Mouse (Mus musculus): ENCODE results near the gene Gzmb.
"Not testable (repeated sequence)": the region's sequence is repeated elsewhere in the genome, so short reads cannot be mapped to it uniquely, and the experiment has no call there.

The Gzmb gene

DNA sequence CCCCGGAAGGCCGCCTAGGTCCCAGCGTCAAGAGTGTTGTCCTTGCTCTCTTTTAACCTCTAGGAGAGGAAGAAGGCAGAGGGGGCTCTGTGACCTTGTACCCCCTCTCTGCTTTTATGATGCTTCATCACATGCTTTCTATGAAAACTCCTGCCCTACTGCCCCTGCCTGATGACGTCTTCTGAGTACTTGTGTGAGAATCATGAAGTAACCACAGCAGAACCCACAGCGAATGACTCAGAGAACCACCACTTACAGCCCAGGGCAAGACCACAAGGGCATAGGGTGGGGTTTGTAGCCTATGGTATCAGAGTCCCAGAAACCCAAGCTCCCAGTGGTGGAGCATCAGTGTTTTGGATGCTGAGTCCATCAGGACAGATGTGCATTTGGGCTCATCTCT lies at the start of gene Gzmb:
TSS of gene Gzmb (minus strand) at position 108 of the 400 bp plus-strand sequence.
- DNase-seq (ENCODE audit: low read depth), result no peak

DNA sequence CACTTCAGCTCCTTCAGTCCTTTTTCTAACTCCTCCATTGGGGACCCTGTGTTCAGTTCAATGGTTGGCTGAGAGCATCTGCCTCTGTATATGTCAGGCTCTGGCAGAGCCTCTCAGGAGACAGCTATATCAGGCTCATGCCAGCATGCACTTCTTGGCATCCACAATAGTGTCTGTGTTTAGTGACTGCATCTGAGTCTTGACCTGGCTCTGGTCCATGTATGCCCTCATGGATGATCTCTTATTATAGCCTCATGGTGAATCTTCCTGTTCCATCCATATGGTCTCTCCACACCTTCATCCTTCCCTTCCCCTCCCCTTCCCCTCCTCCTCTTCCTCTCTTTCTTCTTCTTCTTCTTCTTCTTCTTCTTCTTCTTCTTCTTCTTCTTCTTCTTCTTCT lies 49.7 kb upstream of the Gzmb start:
- DNase-seq (ENCODE audit: low read depth), result not testable (repeated sequence)

GRCm38 (mm10) chr14:56310238-56310637 lies 48.2 kb upstream of the Gzmb start:
- DNase-seq (ENCODE audit: low read depth), result no peak

GRCm38 (mm10) chr14:56304149-56304548 lies 42.1 kb upstream of the Gzmb start:
- DNase-seq (ENCODE audit: low read depth), result peak; percentile 29

DNA sequence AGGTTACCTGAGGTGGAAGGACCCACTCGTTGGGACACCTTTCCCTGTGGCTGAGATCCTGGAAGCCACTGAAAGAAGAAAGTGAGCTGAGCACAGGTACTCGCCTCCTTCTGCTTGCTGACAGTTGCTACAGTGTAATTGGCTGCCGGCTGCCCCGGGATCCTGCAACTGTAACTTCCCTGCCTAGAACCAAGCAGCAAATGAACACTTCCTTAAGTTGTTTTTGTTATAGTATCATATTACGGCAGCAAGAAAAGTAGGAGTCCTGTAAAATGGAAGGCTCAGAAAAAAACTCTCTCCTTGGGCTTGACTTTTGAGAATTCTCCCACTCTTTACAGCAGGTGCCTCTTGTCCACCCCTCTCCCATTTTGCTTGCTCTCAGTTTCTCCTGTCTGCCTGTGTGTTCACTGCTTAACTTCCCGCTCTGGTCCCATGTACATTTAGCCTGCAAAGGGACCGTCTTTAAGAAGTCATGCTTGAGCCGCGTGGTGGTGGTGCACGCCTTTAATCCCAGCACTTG lies 41.5 kb upstream of the Gzmb start:
- DNase-seq (ENCODE audit: low read depth), result no peak

DNA sequence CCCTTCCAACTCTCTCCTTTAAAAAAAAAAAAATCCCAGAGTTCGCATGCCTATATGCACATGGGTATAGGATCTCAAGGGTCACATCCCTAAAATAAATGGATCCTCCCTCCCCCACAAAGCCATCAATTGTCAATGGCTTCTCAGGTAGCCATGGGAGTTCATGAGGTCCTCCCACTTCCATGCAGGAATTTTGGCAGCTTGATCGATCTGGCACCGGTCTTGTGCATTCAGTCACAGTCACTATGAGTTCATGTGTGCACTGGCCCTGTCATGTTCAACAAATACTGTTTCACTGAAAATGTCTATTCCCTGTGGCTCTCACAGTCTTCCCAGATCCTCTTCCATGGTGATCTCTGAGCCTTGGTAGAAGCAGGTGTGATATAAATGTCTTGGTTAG lies 40.0 kb upstream of the Gzmb start:
- no peak for DNase-seq (ENCODE audit: low read depth)

DNA sequence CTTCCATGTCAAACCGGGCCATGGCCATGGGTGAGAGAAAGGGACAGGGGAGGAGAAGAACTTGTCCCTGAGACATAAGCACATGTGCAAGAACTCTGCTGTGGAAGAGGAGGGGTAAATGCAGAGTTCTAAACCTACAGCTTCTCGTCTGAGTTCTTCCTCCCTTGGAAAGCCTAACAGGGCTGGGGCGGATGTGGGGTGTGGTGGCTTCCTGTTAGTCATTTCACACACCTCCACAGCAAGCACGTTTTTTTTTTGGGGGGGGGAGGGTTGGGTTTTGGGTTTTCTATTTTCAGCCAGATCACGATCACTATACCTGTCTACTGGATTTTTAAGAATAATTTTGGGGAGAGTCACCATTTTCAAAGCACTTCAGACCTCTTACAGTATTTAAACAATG lies 34.7 kb upstream of the Gzmb start:
- no peak for DNase-seq (ENCODE audit: low read depth)

DNA sequence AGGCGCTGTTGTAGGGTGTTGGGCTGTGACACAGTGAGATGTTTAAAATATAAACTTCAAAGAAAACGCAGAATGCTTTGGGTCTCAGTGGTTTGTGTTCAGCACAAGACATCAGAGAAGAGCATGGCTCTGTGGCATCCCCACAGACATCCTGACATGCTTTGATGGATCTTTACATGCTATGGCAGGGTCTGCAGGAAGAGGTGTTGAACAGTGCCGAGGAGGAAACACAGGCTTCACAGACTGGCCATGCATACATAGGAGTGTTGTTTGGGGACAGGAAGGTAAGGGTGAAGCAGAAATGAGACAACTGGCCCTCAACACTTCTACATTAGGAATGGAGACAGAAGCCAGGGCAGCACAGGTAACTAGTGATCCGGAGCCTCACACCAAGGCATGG lies 34.0 kb upstream of the Gzmb start:
- no peak for DNase-seq (ENCODE audit: low read depth)

GRCm38 (mm10) chr14:56293146-56293545 lies 31.1 kb upstream of the Gzmb start:
- DNase-seq (ENCODE audit: low read depth), result no peak

- DNase-seq (ENCODE audit: low read depth), result no peak
Measured at GRCm38 (mm10) chr14:56288651-56289050, 26.6 kb upstream of the Gzmb start.

- DNase-seq (ENCODE audit: low read depth), result no peak
Measured at GRCm38 (mm10) chr14:56287806-56288205, 25.7 kb upstream of the Gzmb start.

GRCm38 (mm10) chr14:56284356-56285325 lies 22.6 kb upstream of the Gzmb start:
- no peak for DNase-seq (ENCODE audit: low read depth)

- DNase-seq (ENCODE audit: low read depth), result no peak
Measured at GRCm38 (mm10) chr14:56283816-56284215, 21.8 kb upstream of the Gzmb start.

GRCm38 (mm10) chr14:56281090-56281489 lies 19.0 kb upstream of the Gzmb start:
- DNase-seq (ENCODE audit: low read depth), result no peak

- DNase-seq (ENCODE audit: low read depth), result not testable (repeated sequence)
Measured at GRCm38 (mm10) chr14:56278691-56279090, 16.6 kb upstream of the Gzmb start.

- not testable (repeated sequence) for DNase-seq (ENCODE audit: low read depth)
Measured at GRCm38 (mm10) chr14:56276096-56276495, 14.0 kb upstream of the Gzmb start.

DNA sequence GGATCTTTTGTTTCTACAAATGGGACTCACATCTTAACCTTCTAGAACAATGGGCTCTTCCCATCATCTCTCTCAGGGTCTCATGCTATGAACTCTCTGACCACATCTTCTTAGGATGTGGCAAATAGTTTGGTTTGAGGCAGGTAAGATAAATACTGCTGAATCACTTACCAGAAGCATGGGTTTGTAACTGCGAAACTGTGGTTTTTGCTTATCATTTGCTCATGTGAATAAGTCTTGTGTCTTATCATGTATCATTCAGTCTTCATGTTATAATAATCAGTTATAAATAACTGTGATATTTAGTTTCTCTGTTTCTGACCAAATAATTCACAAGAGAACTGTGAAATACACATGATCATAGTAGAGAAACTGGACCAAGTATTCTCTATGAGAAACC lies 4.0 kb upstream of the Gzmb start:
- no peak for DNase-seq (ENCODE audit: low read depth)

- DNase-seq (ENCODE audit: low read depth), result no peak
Measured at GRCm38 (mm10) chr14:56240409-56240808, 21.7 kb downstream of the Gzmb start.

DNA sequence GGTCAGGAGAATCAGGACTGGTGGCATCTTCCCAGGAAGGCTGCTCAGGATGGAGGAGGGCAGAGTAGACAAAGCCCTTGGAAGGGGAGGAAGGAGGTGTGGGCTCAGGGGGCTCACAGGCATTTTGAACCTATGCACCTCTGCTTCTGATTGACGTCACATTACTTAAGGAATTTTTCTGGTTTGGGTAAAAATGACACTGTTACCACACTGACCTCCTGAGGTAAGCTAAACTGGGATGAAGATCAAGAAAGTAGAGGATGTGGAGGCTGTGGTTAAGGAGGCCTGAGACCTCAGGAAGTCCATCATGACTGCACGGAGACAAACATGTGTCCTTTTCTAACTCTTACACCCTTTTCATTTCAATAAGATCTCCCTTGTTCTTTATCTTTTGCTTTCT lies 27.5 kb downstream of the Gzmb start, which contains the start of gene Gzmc:
TSS of gene Gzmc (minus strand) at position 101 of the 400 bp plus-strand sequence.
- DNase-seq (ENCODE audit: low read depth), result no peak

- no peak for DNase-seq (ENCODE audit: low read depth)
Measured at GRCm38 (mm10) chr14:56211317-56211716, 50.7 kb downstream of the Gzmb start, which contains the start of gene Gzmf. Gene Gzmf (minus strand): TSS chr14:56211417.
